Mouse (Mus musculus) liver, embryonic 15.5 days (tissue): ENCODE results near the gene Pde4d. TPM values are rescaled to one million over a fixed set of nuclear protein-coding genes. Genes with fewer than 3 reads are reported as not detected.

Experiments
- ATAC-seq: fragments of 200-750 bp; cut with Nextera tagmentation; 2 replicates; pipeline ENCODE4 v1.8.0; 2017; ENCODE audit warnings: moderate number of reproducible peaks, mild to moderate bottlenecking, moderate library complexity; ENCODE audit not compliant: insufficient read depth
- H3K27ac ChIP-seq: fragments of 300-500 bp; sonication (generic); replicated peaks from 2 replicates; pipeline ENCODE4 v1.5.1; 2015; ENCODE audit warnings: mild to moderate bottlenecking, inconsistent platforms
- H3K27me3 ChIP-seq: fragments of 300-500 bp; sonication (generic); 2 replicates; pipeline ENCODE4 v1.6.1; 2015; ENCODE audit warnings: mild to moderate bottlenecking, inconsistent platforms
- H3K36me3 ChIP-seq: fragments of 300-500 bp; sonication (generic); replicated peaks from 2 replicates; pipeline ENCODE4 v1.6.1; 2015; ENCODE audit warnings: moderate library complexity, mild to moderate bottlenecking, inconsistent platforms
- H3K4me1 ChIP-seq: fragments of 300-500 bp; sonication (generic); replicated peaks from 2 replicates; pipeline ENCODE4 v1.6.1; 2015; ENCODE audit warnings: inconsistent platforms
- H3K4me2 ChIP-seq: fragments of 300-500 bp; sonication (generic); 2 replicates; pipeline ENCODE4 v1.6.1; 2015; ENCODE audit warnings: moderate library complexity, mild to moderate bottlenecking, inconsistent platforms
- H3K4me3 ChIP-seq: fragments of 300-500 bp; sonication (generic); replicated peaks from 2 replicates; pipeline ENCODE4 v1.5.1; 2015; ENCODE audit warnings: mild to moderate bottlenecking, inconsistent platforms
- H3K9ac ChIP-seq: fragments of 300-500 bp; sonication (generic); 2 replicates; pipeline ENCODE4 v1.6.1; 2015; ENCODE audit warnings: moderate library complexity, mild to moderate bottlenecking, inconsistent platforms
- H3K9me3 ChIP-seq: fragments of 300-500 bp; sonication (generic); replicated peaks from 2 replicates; pipeline ENCODE4 v1.6.1; 2016; ENCODE audit warnings: inconsistent platforms
- WGBS: fragments of 180-500 bp; shearing (Covaris S2); methylation state at CpG from one replicate; pipeline ENCODE4 v1.1.7; 2015; ENCODE audit warnings: mixed read lengths; ENCODE audit not compliant: insufficient replicate concordance; 5-methylcytosine and 5-hydroxymethylcytosine counted together
- polyA plus RNA-seq: library from polyadenylated mRNA; unstranded; fragments of >200 nt; fragmentation: Nextera tagmentation; extraction: Ambion mirVana; gene quantifications from 2 replicates; pipeline ENCODE4 v1.2.1, GENCODE M21; 2015

The Pde4d gene
- polyA plus RNA-seq, 1 experiment from 2014 or later, result 13.2 TPM

GRCm38 (mm10) chr13:109648311-109648710, 1198.6 kb downstream of the Pde4d start:
- Histone ChIP-seq H3K4me1 (peaks cover 88% of the 10 kb centered on the region), H3K4me3 (no peak overlapping the region), H3K9me3 (no peaks in the 10 kb centered on the region), H3K9ac (0 out of 2 replicates have a peak overlapping the region, but pooled peaks have one; percentile 10), H3K27me3 (no peaks in the 10 kb centered on the region), H3K36me3 (no peaks in the 10 kb centered on the region), H3K27ac (peak overlapping the region; percentile 88), H3K4me2 (peak overlapping the region; percentile 51)
- 36% methylated on average over 3 of the region's 3 CpGs for WGBS
- ATAC-seq, result peak; percentile 18; the same call in 1 of the 2 replicates

- no peaks in the 10 kb centered on the region for H3K36me3 ChIP-seq
- ATAC-seq, result peak; percentile 95
- no peaks in the 10 kb centered on the region for H3K9me3 ChIP-seq
- peaks cover 59% of the 10 kb centered on the region for H3K4me1 ChIP-seq
- 34% methylated on average over 10 of the region's 10 CpGs for WGBS
- no peaks in the 10 kb centered on the region for H3K27me3 ChIP-seq
- no peak overlapping the region for H3K4me3 ChIP-seq
- peak overlapping the region; percentile 13; the same call in 1 of the 2 replicates for H3K9ac ChIP-seq
- peak overlapping the region; percentile 92 for H3K27ac ChIP-seq
- H3K4me2 ChIP-seq, result peak overlapping the region; percentile 45
Measured at GRCm38 (mm10) chr13:109651790-109652605, 1202.2 kb downstream of the Pde4d start.

GRCm38 (mm10) chr13:109652631-109653030, 1202.9 kb downstream of the Pde4d start:
- H3K4me3 ChIP-seq, result no peak overlapping the region
- H3K9ac ChIP-seq, result peak overlapping the region; percentile 13; the same call in 1 of the 2 replicates
- no peaks in the 10 kb centered on the region for H3K36me3 ChIP-seq
- no peaks in the 10 kb centered on the region for H3K9me3 ChIP-seq
- peaks cover 61% of the 10 kb centered on the region for H3K4me1 ChIP-seq
- WGBS, result 34% methylated on average over 7 of the region's 7 CpGs
- H3K27ac ChIP-seq, result peak overlapping the region; percentile 92
- H3K27me3 ChIP-seq, result no peaks in the 10 kb centered on the region
- no peak for ATAC-seq
- peak overlapping the region; percentile 45 for H3K4me2 ChIP-seq

- no peaks in the 10 kb centered on the region for H3K27me3 ChIP-seq
- no peak overlapping the region for H3K4me2 ChIP-seq
- no peaks in the 10 kb centered on the region for H3K36me3 ChIP-seq
- H3K9ac ChIP-seq, result no peak overlapping the region
- no peak for ATAC-seq
- 78% methylated on average over 3 of the region's 3 CpGs for WGBS
- H3K9me3 ChIP-seq, result no peaks in the 10 kb centered on the region
- H3K4me1 ChIP-seq, result peaks cover 56% of the 10 kb centered on the region
- no peak overlapping the region for H3K27ac ChIP-seq
- no peak overlapping the region for H3K4me3 ChIP-seq
Measured at GRCm38 (mm10) chr13:109655390-109655789, 1205.6 kb downstream of the Pde4d start.

GRCm38 (mm10) chr13:109659103-109659502, 1209.4 kb downstream of the Pde4d start:
- Histone ChIP-seq H3K4me1 (peaks cover 36% of the 10 kb centered on the region), H3K27me3 (no peaks in the 10 kb centered on the region), H3K36me3 (no peaks in the 10 kb centered on the region), H3K27ac (no peak overlapping the region), H3K9me3 (no peaks in the 10 kb centered on the region), H3K4me3 (no peak overlapping the region), H3K4me2 (no peak overlapping the region), H3K9ac (no peak overlapping the region)
- 60% methylated on average over 6 of the region's 6 CpGs for WGBS
- no peak for ATAC-seq

- H3K27ac ChIP-seq, result no peak overlapping the region
- H3K27me3 ChIP-seq, result no peaks in the 10 kb centered on the region
- H3K4me2 ChIP-seq, result no peak overlapping the region
- H3K36me3 ChIP-seq, result no peaks in the 10 kb centered on the region
- no peaks in the 10 kb centered on the region for H3K9me3 ChIP-seq
- 83% methylated on average over 3 of the region's 3 CpGs for WGBS
- ATAC-seq, result no peak
- no peak overlapping the region for H3K9ac ChIP-seq
- H3K4me3 ChIP-seq, result no peak overlapping the region
- H3K4me1 ChIP-seq, result peaks cover 57% of the 10 kb centered on the region
Measured at GRCm38 (mm10) chr13:109661345-109661744, 1211.6 kb downstream of the Pde4d start.

GRCm38 (mm10) chr13:109662099-109662498, 1212.4 kb downstream of the Pde4d start:
- H3K27me3 ChIP-seq, result no peaks in the 10 kb centered on the region
- no peak overlapping the region for H3K4me2 ChIP-seq
- H3K27ac ChIP-seq, result peak overlapping the region; percentile 55; the same call in 1 of the 2 replicates
- peaks cover 57% of the 10 kb centered on the region for H3K4me1 ChIP-seq
- H3K36me3 ChIP-seq, result no peaks in the 10 kb centered on the region
- no peaks in the 10 kb centered on the region for H3K9me3 ChIP-seq
- WGBS, result 66% methylated on average over 5 of the region's 5 CpGs
- ATAC-seq, result no peak
- H3K4me3 ChIP-seq, result no peak overlapping the region
- H3K9ac ChIP-seq, result no peak overlapping the region

- H3K27me3 ChIP-seq, result no peaks in the 10 kb centered on the region
- peaks cover 57% of the 10 kb centered on the region for H3K4me1 ChIP-seq
- no peak for ATAC-seq
- peak overlapping the region; percentile 31; the same call in 1 of the 2 replicates for H3K27ac ChIP-seq
- no peaks in the 10 kb centered on the region for H3K36me3 ChIP-seq
- no peak overlapping the region for H3K9ac ChIP-seq
- H3K4me2 ChIP-seq, result no peak overlapping the region
- WGBS, result 71% methylated on average over 3 of the region's 3 CpGs
- H3K9me3 ChIP-seq, result no peaks in the 10 kb centered on the region
- no peak overlapping the region for H3K4me3 ChIP-seq
Measured at GRCm38 (mm10) chr13:109662731-109663130, 1213.0 kb downstream of the Pde4d start.

- WGBS, result 51% methylated on average over 10 of the region's 10 CpGs
- H3K36me3 ChIP-seq, result no peaks in the 10 kb centered on the region
- peak overlapping the region; percentile 22; the same call in 1 of the 2 replicates for H3K9ac ChIP-seq
- peak overlapping the region; percentile 91 for H3K27ac ChIP-seq
- ATAC-seq, result peak; percentile 53
- H3K4me2 ChIP-seq, result peak overlapping the region; percentile 58
- peaks cover 68% of the 10 kb centered on the region for H3K4me1 ChIP-seq
- H3K9me3 ChIP-seq, result no peaks in the 10 kb centered on the region
- H3K4me3 ChIP-seq, result no peak overlapping the region
- H3K27me3 ChIP-seq, result no peaks in the 10 kb centered on the region
Measured at GRCm38 (mm10) chr13:109664956-109665802, 1215.4 kb downstream of the Pde4d start.

GRCm38 (mm10) chr13:109665803-109666403, 1216.2 kb downstream of the Pde4d start:
- Histone ChIP-seq H3K9ac (peak overlapping the region; percentile 36; the same call in 1 of the 2 replicates), H3K36me3 (no peaks in the 10 kb centered on the region), H3K4me2 (peak overlapping the region; percentile 58), H3K9me3 (no peaks in the 10 kb centered on the region), H3K27me3 (no peaks in the 10 kb centered on the region), H3K27ac (peak overlapping the region; percentile 91), H3K4me1 (peaks cover 72% of the 10 kb centered on the region), H3K4me3 (0 out of 2 replicates have a peak overlapping the region, but pooled peaks have one; percentile 6)
- peak; percentile 98 for ATAC-seq
- WGBS, result 16% methylated on average over 10 of the region's 10 CpGs
